Comparison of ENCODE assay signal across 25 mouse cellular contexts in genomic region chr13:82039623-82040022, GRCm38 (mm10).
DNase-seq lines count a peak whose midpoint lies in the region; ATAC-seq and TF ChIP-seq lines count a peak whose summit lies in the region.
"Had no signal": no experiment of that assay in that cellular context is flagged by ENCODE, and none has a peak within 500 bp of the region (broad histone marks: within the 10 kb centered on the region; RNA-seq: fewer than 3 reads in every experiment).

No protein-coding gene starts in this region.

- H3K4me1 ChIP-seq in embryonic facial prominence, embryonic 14.5 days (ENCODE audit: control insufficient read depth, insufficient read depth, low read length): no peaks in the 10 kb centered on the region; the same call in 1 of the 2 replicates
- H3K4me1 ChIP-seq in embryonic facial prominence, embryonic 10.5 days: no peaks in the 10 kb centered on the region
- no peaks in the 10 kb centered on the region for H3K4me1 ChIP-seq in kidney, postnatal 0 days (replicated peaks; ENCODE audit: insufficient read depth, low read length)
- H3K4me1 ChIP-seq in kidney, adult 2 months (ENCODE audit: control insufficient read depth, insufficient read depth, low read length): no peaks in the 10 kb centered on the region
- H3K4me1 ChIP-seq in megakaryocyte, embryonic 14.5 days: no peaks in the 10 kb centered on the region
- H3K4me1 ChIP-seq in MEL (ENCODE audit: control insufficient read depth in 1 of 2, insufficient read depth in 2 of 2, low read length in 2 of 2): no peaks in the 10 kb centered on the region
- H3K4me1 ChIP-seq: forebrain, embryonic 13.5 days; limb, embryonic 12.5 days; liver, embryonic 15.5 days; midbrain, embryonic 10.5 days; neural tube, embryonic 13.5 days had no signal

- H3K27me3 ChIP-seq in embryonic facial prominence, embryonic 14.5 days (replicated peaks; ENCODE audit: control insufficient read depth, insufficient read depth, low read length): no peaks in the 10 kb centered on the region
- no peaks in the 10 kb centered on the region for H3K27me3 ChIP-seq in embryonic facial prominence, embryonic 10.5 days (replicated peaks; ENCODE audit: low read depth, poor library complexity, severe bottlenecking)
- H3K27me3 ChIP-seq in kidney, postnatal 0 days (ENCODE audit: insufficient read depth, low read length): no peaks in the 10 kb centered on the region
- no peaks in the 10 kb centered on the region for H3K27me3 ChIP-seq in kidney, adult 2 months (replicated peaks; ENCODE audit: control insufficient read depth, insufficient read depth, low read length)
- H3K27me3 ChIP-seq in megakaryocyte, embryonic 14.5 days (replicated peaks): no peaks in the 10 kb centered on the region
- no peaks in the 10 kb centered on the region for H3K27me3 ChIP-seq in MEL (ENCODE audit: control insufficient read depth in 1 of 2, insufficient read depth in 2 of 2, low read length in 2 of 2)
- H3K27me3 ChIP-seq: forebrain, embryonic 13.5 days; limb, embryonic 12.5 days; liver, embryonic 15.5 days; neural tube, embryonic 13.5 days had no signal

- no peak overlapping the region for H3K27ac ChIP-seq in embryonic facial prominence, embryonic 14.5 days (replicated peaks; ENCODE audit: low read depth, low read length)
- H3K27ac ChIP-seq in embryonic facial prominence, embryonic 10.5 days (replicated peaks): no peak overlapping the region
- no peak overlapping the region for H3K27ac ChIP-seq in kidney, postnatal 0 days
- H3K27ac ChIP-seq in kidney, adult 2 months (ENCODE audit: insufficient read depth, low read depth, low read length): no peak overlapping the region
- no peak overlapping the region for H3K27ac ChIP-seq in MEL (ENCODE audit: control insufficient read depth, low read depth, low read length)
- H3K27ac ChIP-seq: forebrain, embryonic 13.5 days; hindbrain, embryonic 14.5 days; limb, embryonic 12.5 days; liver, embryonic 15.5 days; midbrain, embryonic 10.5 days; neural tube, embryonic 13.5 days had no signal

- no peaks in the 10 kb centered on the region for H3K36me3 ChIP-seq in embryonic facial prominence, embryonic 14.5 days (ENCODE audit: control insufficient read depth, insufficient read depth, low read length)
- H3K36me3 ChIP-seq in embryonic facial prominence, embryonic 10.5 days (replicated peaks): no peaks in the 10 kb centered on the region
- no peaks in the 10 kb centered on the region for H3K36me3 ChIP-seq in kidney, postnatal 0 days (ENCODE audit: insufficient read depth, low read length)
- no peaks in the 10 kb centered on the region for H3K36me3 ChIP-seq in kidney, adult 2 months (ENCODE audit: control insufficient read depth, insufficient read depth, low read length)
- H3K36me3 ChIP-seq in megakaryocyte, embryonic 14.5 days (replicated peaks; ENCODE audit: low read length): no peaks in the 10 kb centered on the region
- no peaks in the 10 kb centered on the region for H3K36me3 ChIP-seq in MEL (ENCODE audit: control insufficient read depth in 1 of 2, insufficient read depth in 2 of 2, low read length in 2 of 2)
- H3K36me3 ChIP-seq: limb, embryonic 12.5 days; liver, embryonic 15.5 days; midbrain, embryonic 10.5 days; neural tube, embryonic 13.5 days had no signal

- DNase-seq in embryonic facial prominence, embryonic 14.5 days (ENCODE audit: low spot score): peak; percentile 14
- DNase-seq in embryonic facial prominence, embryonic 10.5 days (ENCODE audit: low spot score): no peak
- peak; percentile 8 for DNase-seq in kidney, postnatal 0 days (ENCODE audit: low spot score)
- DNase-seq in kidney, adult 2 months: no peak
- DNase-seq in MEL (ENCODE audit: low read depth, low spot score): peak; percentile 7
- no peak for DNase-seq in kidney, postnatal 4 days
- DNase-seq: adrenal gland, postnatal 36 days; cerebellum, adult 18-20 months; cerebellum, postnatal 25 days; gastrocnemius, postnatal 25 days; heart, postnatal 14 days; kidney, adult 11 months; kidney, postnatal 14 days; lung, postnatal 36 days; thymus, adult 18-20 months had no signal

- no peak overlapping the region for H3K9ac ChIP-seq in embryonic facial prominence, embryonic 14.5 days (ENCODE audit: low read depth, low read length)
- no peak overlapping the region for H3K9ac ChIP-seq in kidney, postnatal 0 days (ENCODE audit: low read depth, low read length)
- no peak overlapping the region for H3K9ac ChIP-seq in MEL (ENCODE audit: control insufficient read depth, low read depth, low read length, poor library complexity, severe bottlenecking)
- H3K9ac ChIP-seq: forebrain, embryonic 13.5 days; hindbrain, embryonic 14.5 days; limb, embryonic 12.5 days; liver, embryonic 15.5 days; neural tube, embryonic 13.5 days had no signal

- peak; percentile 50 for TF ChIP-seq RAD21 in MEL (IDR thresholded peaks at IDR 0.05; ENCODE audit: low read depth, low read length)

- TF ChIP-seq POLR2A in kidney, adult 2 months (IDR thresholded peaks at IDR 0.05; ENCODE audit: low read depth, low read length): no peak
- TF ChIP-seq POLR2A in MEL (IDR thresholded peaks at IDR 0.05; ENCODE audit: control insufficient read depth in 1 of 2, insufficient read depth in 1 of 2, low read depth in 1 of 2, low read length in 2 of 2, poor library complexity in 1 of 2): no peak

- 36% methylated on average over 2 of the region's 2 CpGs for WGBS in embryonic facial prominence, embryonic 14.5 days
- WGBS in embryonic facial prominence, embryonic 10.5 days: 49% methylated on average over 2 of the region's 2 CpGs
- WGBS in kidney, postnatal 0 days: 29% methylated on average over 2 of the region's 2 CpGs
- WGBS in kidney, adult 2 months: 11% methylated on average over 2 of the region's 2 CpGs

- no peak for ATAC-seq in embryonic facial prominence, embryonic 14.5 days (ENCODE audit: low read depth)
- ATAC-seq in kidney, postnatal 0 days (replicated peaks; ENCODE audit: low FRiP score, low read depth): no peak
- no peak for ATAC-seq in megakaryocyte, adult 5-6 weeks (ENCODE audit: poor library complexity, severe bottlenecking)
- ATAC-seq: forebrain, embryonic 13.5 days had no signal

- TF ChIP-seq CTCF in kidney, postnatal 0 days (IDR thresholded peaks at IDR 0.05; ENCODE audit: low read depth): peak; percentile 48
- no peak for TF ChIP-seq CTCF in kidney, adult 2 months (conservative IDR thresholded peaks at IDR 0.05; ENCODE audit: insufficient read depth, insufficient read length, low read depth, low read length)
- TF ChIP-seq CTCF in MEL (IDR thresholded peaks at IDR 0.05 in 2 of 3, conservative IDR thresholded peaks at IDR 0.05 in 1 of 3; ENCODE audit: control insufficient read depth in 1 of 3, insufficient read depth in 1 of 3, low read depth in 2 of 3, low read length in 3 of 3, poor library complexity in 1 of 3, severe bottlenecking in 1 of 3): peak in 1 of 3 experiments; percentile 39; a peak in 2 of 6 replicates

- no peaks in the 10 kb centered on the region for H3K9me3 ChIP-seq in embryonic facial prominence, embryonic 14.5 days (ENCODE audit: control insufficient read depth, low read length)
- H3K9me3 ChIP-seq in embryonic facial prominence, embryonic 10.5 days: no peaks in the 10 kb centered on the region
- no peaks in the 10 kb centered on the region for H3K9me3 ChIP-seq in kidney, postnatal 0 days (replicated peaks; ENCODE audit: low read length)
- H3K9me3 ChIP-seq in megakaryocyte, embryonic 14.5 days: no peaks in the 10 kb centered on the region
- H3K9me3 ChIP-seq in MEL (replicated peaks; ENCODE audit: insufficient read depth, low read length): no peaks in the 10 kb centered on the region
- H3K9me3 ChIP-seq: forebrain, embryonic 13.5 days; limb, embryonic 12.5 days; liver, embryonic 15.5 days; midbrain, embryonic 10.5 days; neural tube, embryonic 13.5 days had no signal

- no peak overlapping the region for H3K4me2 ChIP-seq in embryonic facial prominence, embryonic 14.5 days (ENCODE audit: low read depth, low read length)
- no peak overlapping the region for H3K4me2 ChIP-seq in kidney, postnatal 0 days (ENCODE audit: low read length)
- H3K4me2 ChIP-seq: forebrain, embryonic 13.5 days; heart, embryonic 11.5 days; hindbrain, embryonic 14.5 days; limb, embryonic 12.5 days; liver, embryonic 15.5 days; neural tube, embryonic 13.5 days had no signal

- no peaks in the 10 kb centered on the region for H3K79me2 ChIP-seq in MEL (ENCODE audit: control insufficient read depth, insufficient read depth, low read length, poor library complexity)

- no peak for TF ChIP-seq EP300 in MEL (IDR thresholded peaks at IDR 0.05; ENCODE audit: low read depth in 1 of 2, low read length in 2 of 2)

- no peak overlapping the region for H3K4me3 ChIP-seq in embryonic facial prominence, embryonic 14.5 days (ENCODE audit: low read depth, low read length)
- no peak overlapping the region for H3K4me3 ChIP-seq in embryonic facial prominence, embryonic 10.5 days
- H3K4me3 ChIP-seq in kidney, postnatal 0 days (replicated peaks; ENCODE audit: low read depth, low read length): no peak overlapping the region
- H3K4me3 ChIP-seq in kidney, adult 2 months (ENCODE audit: insufficient read depth, low read depth, low read length): no peak overlapping the region
- peak overlapping the region; percentile 10 for H3K4me3 ChIP-seq in megakaryocyte, embryonic 14.5 days (replicated peaks)
- H3K4me3 ChIP-seq in MEL (ENCODE audit: control insufficient read depth in 1 of 2, insufficient read depth in 1 of 2, low read depth in 2 of 2, low read length in 2 of 2): no peak overlapping the region
- H3K4me3 ChIP-seq: erythroblast, embryonic 14.5 days; forebrain, embryonic 13.5 days; limb, embryonic 12.5 days; liver, embryonic 15.5 days; midbrain, embryonic 10.5 days; neural tube, embryonic 13.5 days had no signal

TF ChIP-seq in MEL, 35 proteins besides CTCF, POLR2A, EP300 and RAD21:
- TF ChIP-seq SMC3 (IDR thresholded peaks at IDR 0.05; ENCODE audit: low read depth, low read length): peak; percentile 24
- TF ChIP-seq HCFC1 (IDR thresholded peaks at IDR 0.05; ENCODE audit: low read depth, low read length): no peak
- no peak for TF ChIP-seq USF2 (IDR thresholded peaks at IDR 0.05; ENCODE audit: borderline replicate concordance in 1 of 2, insufficient read depth in 1 of 2, low read depth in 1 of 2, low read length in 2 of 2)
- TF ChIP-seq ZC3H11A (IDR thresholded peaks at IDR 0.05; ENCODE audit: low read depth, low read length): peak; percentile 22; the same call in 1 of the 2 replicates
- TF ChIP-seq ZKSCAN1 (IDR thresholded peaks at IDR 0.05; ENCODE audit: low read depth, low read length): no peak
TF ChIP-seq in MEL: peak in this region for 2.

Comparison
In these comparisons a context has a peak if more than half of its experiments do, and no peak if none do; other contexts are left out.
1. DNase-seq: peak in embryonic facial prominence, embryonic 14.5 days (single experiment), kidney, postnatal 0 days (single experiment) and MEL (single experiment); none in embryonic facial prominence, embryonic 10.5 days (single experiment), kidney, adult 2 months (single experiment) and kidney, postnatal 4 days (0 of 2).